ENCODE assay signal across 20 mouse cellular contexts in genomic region chr8:83081266-83081665, GRCm38 (mm10).
"Had no signal": no experiment of that assay in that cellular context is flagged by ENCODE, and none has a peak within 500 bp of the region (broad histone marks: within the 10 kb centered on the region; RNA-seq: fewer than 3 reads in every experiment).

No protein-coding gene starts in this region.

- H3K27me3 ChIP-seq: kidney, embryonic 15.5 days; liver, embryonic 12.5 days; liver, embryonic 15.5 days; midbrain, embryonic 12.5 days had no signal

- H3K9me3 ChIP-seq: kidney, embryonic 15.5 days; limb, embryonic 13.5 days; liver, embryonic 12.5 days; liver, embryonic 15.5 days; midbrain, embryonic 12.5 days had no signal

- DNase-seq: kidney, adult 11 months; kidney, adult 8-10 months; kidney, postnatal 10 days; kidney, postnatal 36 days; layer of hippocampus, postnatal 36 days; liver; lung, adult 2 months; lung, postnatal 14 days; lung, postnatal 4 days; thymus, adult 2 months; thymus, postnatal 14 days; thymus, postnatal 4 days had no signal

- H3K27ac ChIP-seq: kidney, embryonic 15.5 days; left cerebral cortex, adult 2 months; limb, embryonic 13.5 days; liver, embryonic 12.5 days; liver, embryonic 15.5 days; midbrain, embryonic 12.5 days had no signal

- H3K4me3 ChIP-seq: kidney, embryonic 15.5 days; left cerebral cortex, adult 2 months; limb, embryonic 13.5 days; liver, embryonic 12.5 days; liver, embryonic 15.5 days; midbrain, embryonic 12.5 days; myocyte had no signal

- H3K4me1 ChIP-seq: liver, embryonic 12.5 days; liver, embryonic 15.5 days; midbrain, embryonic 12.5 days had no signal

- H3K36me3 ChIP-seq: liver, embryonic 12.5 days; liver, embryonic 15.5 days; midbrain, embryonic 12.5 days had no signal

- ATAC-seq: liver, embryonic 12.5 days; midbrain, embryonic 16.5 days had no signal
